Mouse (Mus musculus) neural tube, embryonic 14.5 days (tissue): ENCODE data around the gene Chaf1b. TPM values are rescaled to one million over a fixed set of nuclear protein-coding genes. Genes with fewer than 3 reads are reported as not detected.

ENCODE experiments used
- ATAC-seq: fragments of 200-750 bp; cut with Nextera tagmentation; 2 replicates; pipeline ENCODE4 v1.8.0; 2017; ENCODE audit warnings: low read depth, mild to moderate bottlenecking, moderate TSS enrichment, moderate library complexity
- H3K27ac ChIP-seq: fragments of 300-500 bp; sonication (generic); 2 replicates; pipeline ENCODE4 v1.5.1; 2014; ENCODE audit warnings: low read depth, mild to moderate bottlenecking, control low read depth, low read length, moderate library complexity, mixed read lengths
- H3K27me3 ChIP-seq: fragments of 300-500 bp; sonication (generic); 2 replicates; pipeline ENCODE4 v1.6.1; 2014; ENCODE audit warnings: low read length; ENCODE audit not compliant: control insufficient read depth, insufficient read depth
- H3K36me3 ChIP-seq: fragments of 300-500 bp; sonication (generic); 2 replicates; pipeline ENCODE4 v1.6.1; 2014; ENCODE audit warnings: low read length, mixed read lengths; ENCODE audit not compliant: control insufficient read depth, insufficient read depth
- H3K4me1 ChIP-seq: fragments of 300-500 bp; sonication (generic); 2 replicates; pipeline ENCODE4 v1.6.1; 2014; ENCODE audit warnings: low read length; ENCODE audit not compliant: control insufficient read depth, insufficient read depth
- H3K4me2 ChIP-seq: fragments of 300-500 bp; sonication (generic); 2 replicates; pipeline ENCODE4 v1.6.1; 2014; ENCODE audit warnings: mild to moderate bottlenecking, low read depth, low read length, control low read depth
- H3K4me3 ChIP-seq: fragments of 300-500 bp; sonication (generic); 2 replicates; pipeline ENCODE4 v1.5.1; 2014; ENCODE audit warnings: low read depth, low read length, control low read depth, mixed read lengths
- H3K9ac ChIP-seq: fragments of 300-500 bp; sonication (generic); replicated peaks from 2 replicates; pipeline ENCODE4 v1.6.1; 2014; ENCODE audit warnings: low read depth, mild to moderate bottlenecking, control low read depth, low read length, mixed read lengths
- H3K9me3 ChIP-seq: fragments of 300-500 bp; sonication (generic); 2 replicates; pipeline ENCODE4 v1.6.1; 2016; ENCODE audit warnings: low read length; ENCODE audit not compliant: control insufficient read depth
- WGBS: fragments of 180-500 bp; shearing (Covaris S2); extraction: QIAGEN DNeasy Blood & Tissue Kit; methylation state at CpG from one replicate; pipeline ENCODE4 v1.1.7; 2014; 5-methylcytosine and 5-hydroxymethylcytosine counted together
- polyA plus RNA-seq: library from polyadenylated mRNA; unstranded; fragments of >200 nt; fragmentation: Nextera tagmentation; extraction: Ambion mirVana; gene quantifications from 2 replicates; pipeline ENCODE4 v1.2.1, GENCODE M21; 2014

Gene Chaf1b
- polyA plus RNA-seq, 1 experiment from 2014 or later, result 16.5 TPM

DNA sequence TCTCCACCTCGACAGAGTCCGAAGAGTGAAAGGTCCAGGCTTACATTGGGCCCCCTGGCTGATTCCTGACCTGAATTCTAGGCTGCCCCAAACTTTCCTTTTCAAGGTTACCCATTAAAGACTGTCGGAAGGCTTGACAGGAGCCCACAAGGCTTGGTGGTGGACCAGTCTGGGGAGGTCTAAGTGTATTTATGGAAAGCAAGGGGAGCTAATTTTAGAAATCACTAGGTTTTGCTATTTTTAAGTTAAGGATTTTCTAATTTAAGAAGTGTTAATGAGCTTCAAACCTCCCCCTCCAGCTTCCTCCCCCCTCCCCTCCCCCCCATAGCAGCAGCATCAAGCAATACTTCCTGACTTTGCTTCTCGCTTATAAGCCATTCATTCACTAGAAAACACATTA is 37.0 kb downstream of the Chaf1b start:
- no peak for ATAC-seq
- Histone ChIP-seq H3K4me1 (no peaks in the 10 kb centered on the region), H3K9ac (no peak overlapping the region), H3K4me3 (no peak overlapping the region), H3K27ac (no peak overlapping the region), H3K27me3 (no peaks in the 10 kb centered on the region), H3K4me2 (no peak overlapping the region), H3K36me3 (no peaks in the 10 kb centered on the region), H3K9me3 (no peaks in the 10 kb centered on the region)
- WGBS, result 79% methylated on average over 4 of the region's 4 CpGs

DNA sequence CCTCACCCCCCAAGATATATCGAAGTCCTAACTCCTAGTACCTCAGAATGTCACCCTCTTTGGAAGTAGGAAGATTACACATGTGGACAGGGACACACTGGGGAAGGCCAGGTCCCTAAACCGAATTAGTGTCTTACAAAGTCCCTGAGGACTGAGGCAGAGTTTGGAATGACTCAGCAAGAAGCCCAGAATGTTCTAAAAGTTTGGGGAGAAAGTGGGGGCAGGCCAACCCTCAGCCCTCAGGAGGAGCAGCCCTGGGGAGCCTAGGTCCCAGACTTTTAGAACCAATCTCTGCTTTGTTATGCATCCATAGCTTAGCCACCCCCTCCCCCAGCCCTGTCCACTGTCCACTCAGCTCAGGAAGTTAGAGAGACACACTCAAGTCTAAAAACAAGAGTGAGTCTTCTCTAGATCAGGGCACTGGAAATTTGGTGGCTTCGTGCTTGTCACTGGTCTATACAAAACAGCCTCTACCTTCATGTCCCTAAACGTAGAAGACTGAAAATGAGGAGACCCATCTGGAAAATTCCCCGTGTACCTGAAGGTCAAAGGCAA is 39.2 kb downstream of the Chaf1b start:
- H3K27me3 ChIP-seq, result no peaks in the 10 kb centered on the region
- WGBS, result 80% methylated on average over 5 of the region's 5 CpGs
- no peak overlapping the region for H3K4me3 ChIP-seq
- H3K4me1 ChIP-seq, result no peaks in the 10 kb centered on the region
- ATAC-seq, result no peak
- no peak overlapping the region for H3K27ac ChIP-seq
- no peak overlapping the region for H3K9ac ChIP-seq
- no peak overlapping the region for H3K4me2 ChIP-seq
- no peaks in the 10 kb centered on the region for H3K36me3 ChIP-seq
- H3K9me3 ChIP-seq, result no peaks in the 10 kb centered on the region

DNA sequence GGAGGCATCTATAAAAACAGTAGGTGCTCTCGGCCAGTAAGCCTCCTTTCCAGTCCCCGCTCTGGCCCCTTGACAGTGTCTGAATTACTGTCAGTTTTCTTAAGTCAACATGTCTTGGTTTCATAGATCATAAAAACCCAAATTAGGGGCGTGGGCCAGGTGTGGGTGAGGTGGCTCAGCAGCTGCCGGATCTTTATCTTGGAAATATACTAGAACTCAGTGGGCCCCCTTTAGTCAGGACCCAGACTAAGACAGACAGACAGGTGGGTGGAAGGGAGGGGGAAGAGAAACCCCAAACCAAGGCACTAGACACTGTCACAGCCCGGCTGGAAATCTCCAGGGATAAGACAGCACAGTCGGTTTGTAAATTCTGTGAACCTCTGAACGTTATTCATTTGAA is 40.1 kb downstream of the Chaf1b start:
- 80% methylated on average over 7 of the region's 7 CpGs for WGBS
- no peak for ATAC-seq
- Histone ChIP-seq H3K4me1 (no peaks in the 10 kb centered on the region), H3K36me3 (no peaks in the 10 kb centered on the region), H3K4me2 (no peak overlapping the region), H3K27ac (no peak overlapping the region), H3K27me3 (no peaks in the 10 kb centered on the region), H3K4me3 (no peak overlapping the region), H3K9me3 (no peaks in the 10 kb centered on the region), H3K9ac (no peak overlapping the region)

DNA sequence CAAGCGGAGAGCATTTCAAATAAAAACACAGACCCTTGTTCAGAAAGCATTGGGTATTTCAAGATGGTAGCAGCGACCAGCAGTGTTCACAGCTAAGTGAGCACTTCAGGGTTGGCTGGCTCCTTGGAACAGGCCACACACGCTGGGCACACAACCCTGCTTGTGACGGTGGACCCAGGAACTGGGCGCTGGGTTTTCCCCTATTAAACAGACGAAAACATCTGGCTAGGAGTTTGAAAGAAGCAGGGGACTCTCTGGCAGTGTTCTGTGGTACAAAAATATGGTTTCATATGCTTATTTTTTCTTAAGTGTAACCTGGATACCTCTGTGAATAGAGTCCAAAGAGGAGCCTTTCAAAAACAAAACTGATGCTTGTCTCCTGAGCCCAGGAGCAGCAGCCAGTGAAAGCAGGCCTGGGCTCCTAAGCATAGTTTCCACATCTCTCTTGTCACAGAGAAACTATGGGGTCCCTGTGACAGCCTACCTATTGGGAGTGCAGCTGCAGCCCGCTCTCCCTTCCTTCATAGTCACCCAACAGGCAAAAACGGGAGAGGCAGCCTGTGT is 42.1 kb downstream of the Chaf1b start:
- no peaks in the 10 kb centered on the region for H3K4me1 ChIP-seq
- WGBS, result 80% methylated on average over 8 of the region's 8 CpGs

DNA sequence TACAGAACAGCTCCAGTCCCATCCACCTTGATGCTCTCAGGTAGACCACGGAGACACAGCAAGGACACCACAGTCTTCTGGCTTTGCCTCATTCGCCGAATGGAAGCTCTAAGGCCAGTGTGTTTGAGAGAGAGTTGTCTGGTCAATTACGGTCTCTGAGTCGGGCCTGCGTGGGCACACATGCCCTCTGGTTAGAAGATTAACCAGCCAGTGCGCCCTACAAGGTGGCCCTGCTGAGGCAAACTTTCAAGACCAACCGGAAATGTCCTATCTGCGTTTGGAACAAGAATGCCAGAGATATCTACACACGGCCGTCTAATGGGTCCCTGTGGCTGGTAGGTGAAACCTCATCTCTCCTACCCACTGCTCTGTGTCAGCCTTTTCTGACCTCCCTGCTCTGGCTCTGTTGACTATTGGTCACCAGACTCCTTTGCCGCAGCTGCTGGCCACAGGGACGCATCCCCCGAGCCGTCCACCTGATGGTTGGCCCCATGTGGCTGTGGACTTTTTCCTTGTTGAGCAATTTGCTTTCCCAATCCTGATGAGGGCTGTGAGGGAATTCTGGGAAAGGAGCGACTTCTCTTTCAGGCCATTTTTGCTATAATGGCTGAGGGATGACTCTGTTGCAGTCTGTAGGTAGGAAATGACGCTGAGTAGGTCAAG is 45.8 kb downstream of the Chaf1b start:
- WGBS, result 92% methylated on average over 17 of the region's 17 CpGs
- Histone ChIP-seq H3K4me2 (no peak overlapping the region), H3K9me3 (no peaks in the 10 kb centered on the region), H3K9ac (no peak overlapping the region), H3K36me3 (no peaks in the 10 kb centered on the region), H3K4me1 (no peaks in the 10 kb centered on the region), H3K27me3 (no peaks in the 10 kb centered on the region), H3K4me3 (no peak overlapping the region), H3K27ac (no peak overlapping the region)
- ATAC-seq, result no peak

More for the DNA sequence above, 42.1 kb downstream of the Chaf1b start:
- Histone ChIP-seq H3K36me3 (no peaks in the 10 kb centered on the region), H3K9ac (no peak overlapping the region), H3K27ac (no peak overlapping the region), H3K27me3 (no peaks in the 10 kb centered on the region), H3K4me3 (no peak overlapping the region), H3K9me3 (no peaks in the 10 kb centered on the region), H3K4me2 (no peak overlapping the region)
- ATAC-seq, result no peak

DNA sequence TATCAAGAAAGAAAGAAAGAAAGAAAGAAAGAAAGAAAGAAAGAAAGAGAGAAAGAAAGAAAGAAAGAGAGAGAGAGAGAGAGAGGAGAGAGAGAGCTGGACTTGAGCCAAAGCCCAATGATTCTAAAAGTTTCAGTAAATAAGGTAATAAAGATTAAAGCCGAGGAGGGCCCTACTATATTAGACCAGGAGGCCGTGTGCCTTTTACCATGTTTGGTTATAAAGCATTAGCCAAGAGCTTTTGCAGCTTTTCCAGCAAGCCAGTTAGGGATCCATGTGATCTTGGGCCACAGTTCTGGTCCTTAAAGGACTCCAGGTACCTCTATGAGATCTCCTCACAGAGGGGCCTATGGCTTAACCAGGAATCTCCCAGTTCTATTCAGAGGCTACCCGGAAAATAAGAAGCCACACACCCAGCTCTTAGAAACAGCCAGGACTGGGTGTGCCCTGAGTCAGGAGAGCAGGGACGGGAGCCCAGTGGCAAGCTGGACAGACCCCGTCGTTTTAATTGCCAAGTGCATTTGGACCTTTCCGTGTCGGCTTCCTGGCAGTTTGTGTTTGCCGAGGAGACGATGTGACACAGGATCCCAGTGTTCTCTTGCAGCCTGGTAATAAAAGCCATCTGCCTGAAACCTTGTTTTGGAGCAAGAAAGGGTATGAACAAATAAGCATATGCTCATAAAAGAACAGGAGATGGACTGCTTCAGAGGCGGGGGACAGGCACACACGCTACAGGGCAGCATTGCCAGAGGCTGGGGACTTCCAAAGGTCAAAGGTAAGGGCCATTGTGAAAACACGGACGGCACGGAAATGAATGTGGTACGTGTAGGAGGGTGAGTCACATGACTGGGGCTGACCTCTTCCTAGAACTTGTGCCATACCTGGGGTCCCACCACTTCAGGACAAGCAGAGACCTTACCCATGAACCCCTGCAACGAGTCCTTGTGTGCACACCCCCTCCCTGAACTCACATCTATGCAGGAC is 48.8 kb downstream of the Chaf1b start:
- no peak overlapping the region for H3K4me2 ChIP-seq
- no peaks in the 10 kb centered on the region for H3K36me3 ChIP-seq
- no peaks in the 10 kb centered on the region for H3K9me3 ChIP-seq
- no peak overlapping the region for H3K9ac ChIP-seq
- no peaks in the 10 kb centered on the region for H3K4me1 ChIP-seq
- no peak overlapping the region for H3K4me3 ChIP-seq
- H3K27me3 ChIP-seq, result peaks cover 3% of the 10 kb centered on the region; the same call in 1 of the 2 replicates
- ATAC-seq, result no peak
- 55% methylated on average over 17 of the region's 17 CpGs for WGBS
- H3K27ac ChIP-seq, result no peak overlapping the region

DNA sequence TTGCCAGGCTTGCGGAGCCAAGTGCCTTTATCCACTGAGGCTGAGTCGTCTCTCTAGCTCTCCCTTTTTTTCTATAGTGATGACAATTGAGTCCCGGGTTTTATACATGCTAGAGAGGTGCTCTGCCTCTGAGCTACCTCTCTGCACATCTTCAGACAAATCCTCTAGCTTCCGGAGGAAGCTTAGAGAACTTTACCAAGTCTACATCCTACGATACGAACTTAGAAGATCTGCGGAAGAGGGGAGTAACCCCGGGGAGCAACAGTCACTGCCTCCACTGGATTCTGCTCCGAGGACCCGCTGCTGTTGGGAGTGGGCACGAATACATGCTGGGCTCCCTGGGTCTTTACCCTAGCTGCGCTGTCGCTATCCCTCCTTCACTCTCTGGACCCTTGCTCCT is 50.9 kb downstream of the Chaf1b start:
- WGBS, result 17% methylated on average over 13 of the region's 13 CpGs
- Histone ChIP-seq H3K27me3 (peaks cover 3% of the 10 kb centered on the region; the same call in 1 of the 2 replicates), H3K4me2 (no peak overlapping the region), H3K9ac (no peak overlapping the region), H3K27ac (no peak overlapping the region), H3K4me1 (no peaks in the 10 kb centered on the region), H3K4me3 (no peak overlapping the region), H3K9me3 (no peaks in the 10 kb centered on the region), H3K36me3 (no peaks in the 10 kb centered on the region)
- ATAC-seq, result no peak

DNA sequence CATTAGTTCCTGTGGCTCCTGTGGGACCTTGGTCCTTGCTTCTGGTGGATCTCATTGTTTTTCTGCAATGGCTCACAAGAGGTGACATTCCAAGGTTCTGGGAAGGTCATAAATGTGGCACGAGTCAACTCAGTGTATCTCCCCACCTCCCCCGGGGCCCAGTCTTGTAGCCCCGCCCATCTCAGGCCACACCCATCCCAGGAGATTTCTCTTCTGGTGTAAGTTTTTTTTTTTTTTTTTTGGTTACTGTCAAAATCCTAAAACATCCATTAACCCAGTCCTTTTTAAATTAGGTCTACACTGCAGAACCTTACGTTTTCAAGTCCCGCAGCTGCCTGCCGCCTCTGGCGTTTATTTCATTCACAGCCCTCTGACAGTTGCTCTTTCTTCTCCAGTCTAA is 51.3 kb downstream of the Chaf1b start:
- 24% methylated on average over 7 of the region's 7 CpGs for WGBS
- no peaks in the 10 kb centered on the region for H3K4me1 ChIP-seq
- no peak overlapping the region for H3K4me2 ChIP-seq
- peaks cover 3% of the 10 kb centered on the region; the same call in 1 of the 2 replicates for H3K27me3 ChIP-seq
- no peak overlapping the region for H3K9ac ChIP-seq
- no peaks in the 10 kb centered on the region for H3K36me3 ChIP-seq
- no peaks in the 10 kb centered on the region for H3K9me3 ChIP-seq
- no peak overlapping the region for H3K4me3 ChIP-seq
- H3K27ac ChIP-seq, result no peak overlapping the region
- no peak for ATAC-seq
